Mouse (Mus musculus): ENCODE data around the gene Ccdc42. TPM values are rescaled to one million over a fixed set of nuclear protein-coding genes. Genes with fewer than 3 reads are reported as not detected.

Ccdc42 gene
- polyA plus RNA-seq, 2 experiments, result 0.39 to 0.50 TPM

DNA sequence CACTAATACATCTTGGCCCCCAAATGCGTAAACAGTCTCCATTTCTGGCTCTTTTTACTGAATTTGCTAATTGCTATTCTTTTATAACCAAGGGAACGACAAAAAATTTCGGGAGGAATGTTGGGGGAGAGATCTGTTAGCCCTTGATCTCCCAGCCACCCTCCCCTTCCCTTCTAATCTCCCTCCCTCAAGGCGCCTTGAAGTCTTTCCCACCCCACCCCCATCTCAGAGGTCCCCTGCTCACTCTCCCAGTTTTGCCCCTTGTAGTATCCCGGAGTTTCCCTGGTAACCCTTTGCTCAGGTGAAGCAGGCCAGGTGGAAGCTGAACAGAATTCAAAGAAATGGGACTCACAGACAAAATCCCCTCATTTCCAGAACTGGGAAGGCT lies 37.0 kb downstream of the Ccdc42 start:
- Histone ChIP-seq H3K4me1 (ENCODE audit: control insufficient read depth, insufficient read depth, low read length) (peaks cover 20% of the 10 kb centered on the region), H3K27ac (replicated peaks; ENCODE audit: low read depth, low read length) (peak overlapping the region; percentile 15), H3K9ac (ENCODE audit: low read depth, low read length, severe bottlenecking) (no peak overlapping the region; the same call in 1 of the 2 replicates), H3K4me2 (replicated peaks; ENCODE audit: low read depth, low read length, severe bottlenecking) (peak overlapping the region; percentile 48), H3K27me3 (ENCODE audit: control insufficient read depth, insufficient read depth, low read length) (no peaks in the 10 kb centered on the region), H3K9me3 (ENCODE audit: control insufficient read depth, low read length) (no peaks in the 10 kb centered on the region), H3K36me3 (ENCODE audit: control insufficient read depth, insufficient read depth, low read length) (no peaks in the 10 kb centered on the region), H3K4me3 (replicated peaks; ENCODE audit: low read length) (peak overlapping the region; percentile 27)
- TF ChIP-seq POLR2A (IDR thresholded peaks at IDR 0.05; ENCODE audit: borderline replicate concordance, extremely low read depth, insufficient read depth, insufficient read length), result no peak
- ATAC-seq (ENCODE audit: low FRiP score, low read depth) (peak; percentile 16; the same call in 1 of the 2 replicates), DNase-seq (ENCODE audit: low spot score) (no peak)
- 5% methylated on average over 5 of the region's 5 CpGs for WGBS

DNA sequence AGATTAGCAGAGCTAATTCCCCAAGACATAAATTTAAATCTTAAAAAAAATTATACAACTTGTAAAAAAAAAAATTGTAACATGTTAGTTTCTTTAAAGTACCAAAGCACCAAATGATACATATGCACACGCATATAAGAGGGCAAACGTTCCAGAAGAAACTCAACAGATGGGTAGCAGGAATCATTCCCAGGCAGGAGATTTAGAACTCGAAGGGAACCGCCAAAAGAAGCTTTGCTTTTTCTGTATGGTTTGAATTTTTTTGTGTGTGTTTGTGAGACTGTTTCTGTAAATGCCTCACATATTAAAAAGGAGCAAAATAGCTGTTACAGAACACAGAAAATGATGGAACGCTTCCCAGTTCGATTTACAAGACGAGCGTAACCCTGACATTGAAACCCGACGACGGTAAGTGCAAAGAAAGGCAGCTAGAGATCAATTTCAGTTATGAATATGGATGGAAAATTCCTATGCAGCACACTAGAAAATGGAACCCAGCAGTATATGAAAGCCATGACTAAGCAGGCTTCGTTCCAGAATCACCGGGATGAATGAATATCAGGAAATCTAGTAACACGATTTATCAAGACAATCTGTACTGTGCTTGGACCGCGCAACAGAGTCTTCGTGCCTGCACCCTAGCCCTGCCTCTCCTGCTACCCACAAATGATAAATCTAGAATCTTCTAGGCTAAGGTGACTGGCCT lies 44.9 kb downstream of the Ccdc42 start:
- no peaks in the 10 kb centered on the region for H3K9me3 ChIP-seq (ENCODE audit: control insufficient read depth, low read length)
- no peak overlapping the region for H3K4me3 ChIP-seq (replicated peaks; ENCODE audit: low read length)
- 0 out of 2 replicates have a peak, but pooled peaks have one; percentile 30 for ATAC-seq (ENCODE audit: low FRiP score, low read depth)
- peak overlapping the region; percentile 21 for H3K27ac ChIP-seq (replicated peaks; ENCODE audit: low read depth, low read length)
- TF ChIP-seq POLR2A (IDR thresholded peaks at IDR 0.05; ENCODE audit: borderline replicate concordance, extremely low read depth, insufficient read depth, insufficient read length), result no peak
- H3K4me2 ChIP-seq (replicated peaks; ENCODE audit: low read depth, low read length, severe bottlenecking), result no peak overlapping the region; the same call in 1 of the 2 replicates
- no peak overlapping the region for H3K9ac ChIP-seq (ENCODE audit: low read depth, low read length, severe bottlenecking)
- no peaks in the 10 kb centered on the region for H3K36me3 ChIP-seq (ENCODE audit: control insufficient read depth, insufficient read depth, low read length)
- WGBS, result 60% methylated on average over 17 of the region's 17 CpGs
- DNase-seq (ENCODE audit: low spot score), result peak; percentile 69
- no peaks in the 10 kb centered on the region for H3K27me3 ChIP-seq (ENCODE audit: control insufficient read depth, insufficient read depth, low read length)
- H3K4me1 ChIP-seq (ENCODE audit: control insufficient read depth, insufficient read depth, low read length), result peaks cover 4% of the 10 kb centered on the region; the same call in 1 of the 2 replicates

DNA sequence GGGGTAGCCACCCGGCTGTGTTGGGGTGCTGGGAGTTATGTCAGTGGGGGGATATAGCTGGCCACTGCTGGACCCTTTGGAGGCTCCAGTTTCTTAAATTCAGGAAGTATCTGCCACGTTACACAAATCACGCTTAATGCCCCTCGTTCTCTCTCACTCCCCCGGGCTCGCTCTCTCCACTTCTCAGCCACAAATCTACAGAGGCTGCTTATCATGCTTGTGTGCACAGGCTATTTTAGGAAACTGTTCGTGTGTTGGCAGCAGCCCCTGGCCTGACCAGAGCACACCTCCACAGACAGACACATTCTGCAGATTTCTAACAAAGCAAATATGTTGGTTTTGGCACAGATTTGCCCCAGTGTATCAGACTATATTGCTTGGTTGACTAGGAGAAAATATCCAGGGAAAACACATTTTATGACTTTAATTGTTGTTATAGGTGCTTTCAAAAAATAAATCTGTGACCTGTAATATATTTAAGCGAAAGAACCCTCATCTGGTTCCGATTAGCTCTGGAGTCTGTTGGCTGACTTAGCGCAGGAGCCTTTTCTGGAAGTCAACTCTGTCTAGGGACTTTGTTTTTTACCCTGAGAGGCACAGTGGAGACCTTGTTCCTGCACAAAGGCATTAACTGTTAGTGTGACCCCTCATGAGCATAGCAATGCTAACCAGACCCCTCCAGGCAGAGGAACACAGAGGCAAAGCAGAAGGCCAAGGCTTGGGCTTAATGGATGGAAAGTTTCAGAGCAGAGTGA lies 51.2 kb downstream of the Ccdc42 start:
- TF ChIP-seq POLR2A (IDR thresholded peaks at IDR 0.05; ENCODE audit: borderline replicate concordance, extremely low read depth, insufficient read depth, insufficient read length), result no peak
- ATAC-seq (ENCODE audit: low FRiP score, low read depth) (peak; percentile 89), DNase-seq (ENCODE audit: low spot score) (peak; percentile 90)
- H3K27ac ChIP-seq (replicated peaks; ENCODE audit: low read depth, low read length), result peak overlapping the region; percentile 89
- WGBS, result 14% methylated on average over 10 of the region's 10 CpGs
- no peaks in the 10 kb centered on the region for H3K36me3 ChIP-seq (ENCODE audit: control insufficient read depth, insufficient read depth, low read length)
- H3K4me2 ChIP-seq (replicated peaks; ENCODE audit: low read depth, low read length, severe bottlenecking), result peak overlapping the region; percentile 35
- H3K9me3 ChIP-seq (ENCODE audit: control insufficient read depth, low read length), result no peaks in the 10 kb centered on the region
- H3K27me3 ChIP-seq (ENCODE audit: control insufficient read depth, insufficient read depth, low read length), result no peaks in the 10 kb centered on the region
- H3K4me3 ChIP-seq (replicated peaks; ENCODE audit: low read length), result no peak overlapping the region
- H3K4me1 ChIP-seq (ENCODE audit: control insufficient read depth, insufficient read depth, low read length), result peaks cover 18% of the 10 kb centered on the region
- H3K9ac ChIP-seq (ENCODE audit: low read depth, low read length, severe bottlenecking), result peak overlapping the region; percentile 28; the same call in 1 of the 2 replicates

DNA sequence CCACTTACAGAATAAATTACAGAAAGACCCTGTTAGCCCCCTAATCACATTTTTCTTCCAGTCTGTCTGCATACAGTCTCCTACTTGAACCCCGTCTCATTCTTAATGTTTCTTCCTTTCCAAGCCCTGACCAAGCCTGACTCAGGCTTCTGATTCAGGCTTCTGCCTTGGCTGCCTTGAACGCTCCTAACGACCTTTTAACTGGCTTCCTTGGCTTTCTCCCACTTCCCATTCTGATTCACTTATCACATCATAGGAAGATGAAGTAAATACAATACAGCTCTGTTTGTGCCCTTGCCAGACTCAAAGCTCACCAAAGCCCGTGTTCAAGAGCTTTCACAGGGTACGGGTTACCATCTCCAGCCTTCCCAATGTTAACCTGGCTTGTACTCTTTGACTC lies 54.5 kb downstream of the Ccdc42 start:
- no peak for DNase-seq (ENCODE audit: low spot score)
- no peak overlapping the region for H3K4me2 ChIP-seq (replicated peaks; ENCODE audit: low read depth, low read length, severe bottlenecking)
- no peak overlapping the region for H3K27ac ChIP-seq (replicated peaks; ENCODE audit: low read depth, low read length)
- H3K9me3 ChIP-seq (ENCODE audit: control insufficient read depth, low read length), result no peaks in the 10 kb centered on the region
- no peak for TF ChIP-seq POLR2A (IDR thresholded peaks at IDR 0.05; ENCODE audit: borderline replicate concordance, extremely low read depth, insufficient read depth, insufficient read length)
- H3K4me1 ChIP-seq (ENCODE audit: control insufficient read depth, insufficient read depth, low read length), result peaks cover 14% of the 10 kb centered on the region
- no peaks in the 10 kb centered on the region for H3K27me3 ChIP-seq (ENCODE audit: control insufficient read depth, insufficient read depth, low read length)
- no peak overlapping the region for H3K4me3 ChIP-seq (replicated peaks; ENCODE audit: low read length)
- H3K9ac ChIP-seq (ENCODE audit: low read depth, low read length, severe bottlenecking), result no peak overlapping the region
- ATAC-seq (ENCODE audit: low FRiP score, low read depth), result no peak
- 74% methylated on average over 5 of the region's 5 CpGs for WGBS
- no peaks in the 10 kb centered on the region for H3K36me3 ChIP-seq (ENCODE audit: control insufficient read depth, insufficient read depth, low read length)

DNA sequence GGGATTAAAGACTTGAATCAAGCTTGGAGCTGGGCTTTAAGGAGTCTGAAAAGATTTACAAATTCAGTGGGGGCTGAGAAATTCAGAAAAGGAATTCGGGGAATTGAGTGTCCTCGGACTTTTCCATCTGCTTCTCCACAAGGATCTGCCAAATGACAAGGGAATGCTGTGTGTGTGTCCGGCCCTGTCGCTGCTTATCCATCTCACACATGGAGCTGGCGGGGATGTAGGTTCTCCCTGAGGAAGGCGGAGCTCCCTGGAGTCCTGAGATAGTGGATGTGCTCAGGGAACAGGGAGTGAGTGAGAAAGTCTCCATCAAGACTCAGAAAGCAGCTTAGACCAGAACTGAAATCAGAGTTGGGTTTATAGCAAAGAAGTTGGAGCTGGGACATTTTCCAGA lies 58.0 kb downstream of the Ccdc42 start:
- Histone ChIP-seq H3K4me3 (replicated peaks; ENCODE audit: low read length) (no peak overlapping the region), H3K27ac (replicated peaks; ENCODE audit: low read depth, low read length) (no peak overlapping the region), H3K36me3 (ENCODE audit: control insufficient read depth, insufficient read depth, low read length) (no peaks in the 10 kb centered on the region), H3K4me2 (replicated peaks; ENCODE audit: low read depth, low read length, severe bottlenecking) (no peak overlapping the region), H3K9me3 (ENCODE audit: control insufficient read depth, low read length) (no peaks in the 10 kb centered on the region), H3K27me3 (ENCODE audit: control insufficient read depth, insufficient read depth, low read length) (no peaks in the 10 kb centered on the region), H3K4me1 (ENCODE audit: control insufficient read depth, insufficient read depth, low read length) (no peaks in the 10 kb centered on the region), H3K9ac (ENCODE audit: low read depth, low read length, severe bottlenecking) (no peak overlapping the region)
- TF ChIP-seq POLR2A (IDR thresholded peaks at IDR 0.05; ENCODE audit: borderline replicate concordance, extremely low read depth, insufficient read depth, insufficient read length), result no peak
- DNase-seq (ENCODE audit: low spot score) (no peak), ATAC-seq (ENCODE audit: low FRiP score, low read depth) (no peak)
- WGBS, result 67% methylated on average over 6 of the region's 6 CpGs

Other genes with a start within 250 kb of the Ccdc42 start
- gene Ntn1, start 186.2 kb upstream of the Ccdc42 start, polyA plus RNA-seq (2012; rRNA removed), result 18.5 and 22.0 TPM in 2 replicates
- 3.5 and 4.7 TPM in 2 replicates for gene Ntn1, start 186.2 kb upstream of the Ccdc42 start, polyA plus RNA-seq (2014; fragmentation: Nextera tagmentation; extraction: Ambion mirVana)
- gene Pik3r5, start 154.9 kb upstream of the Ccdc42 start, polyA plus RNA-seq (2012; rRNA removed), result 1.2 and 1.5 TPM in 2 replicates
- gene Pik3r5, start 154.9 kb upstream of the Ccdc42 start, polyA plus RNA-seq (2014; fragmentation: Nextera tagmentation; extraction: Ambion mirVana), result 0.52 and 0.95 TPM in 2 replicates
- gene Pik3r6, start 84.0 kb upstream of the Ccdc42 start, polyA plus RNA-seq (2012; rRNA removed), result 2.9 and 3.5 TPM in 2 replicates
- gene Pik3r6, start 84.0 kb upstream of the Ccdc42 start, polyA plus RNA-seq (2014; fragmentation: Nextera tagmentation; extraction: Ambion mirVana), result 1.8 and 2.2 TPM in 2 replicates
- gene Mfsd6l, start 30.8 kb upstream of the Ccdc42 start, polyA plus RNA-seq (2012; rRNA removed), result 0.31 and 0.33 TPM in 2 replicates
- gene Mfsd6l, start 30.8 kb upstream of the Ccdc42 start, polyA plus RNA-seq (2014; fragmentation: Nextera tagmentation; extraction: Ambion mirVana), result 0.18 and 0.26 TPM in 2 replicates
- 167 and 189 TPM in 2 replicates for gene Myh10, start 104.5 kb downstream of the Ccdc42 start, polyA plus RNA-seq (2012; rRNA removed)
- gene Myh10, start 104.5 kb downstream of the Ccdc42 start, polyA plus RNA-seq (2014; fragmentation: Nextera tagmentation; extraction: Ambion mirVana), result 129 and 136 TPM in 2 replicates

All from limb, embryonic 14.5 days (tissue).